Mouse (Mus musculus): ENCODE results near the gene Smo. TPM values are rescaled to one million over a fixed set of nuclear protein-coding genes. Genes with fewer than 3 reads are reported as not detected.

The Smo gene
- polyA plus RNA-seq, 2 experiments: 2.2 to 5.0 TPM

DNA sequence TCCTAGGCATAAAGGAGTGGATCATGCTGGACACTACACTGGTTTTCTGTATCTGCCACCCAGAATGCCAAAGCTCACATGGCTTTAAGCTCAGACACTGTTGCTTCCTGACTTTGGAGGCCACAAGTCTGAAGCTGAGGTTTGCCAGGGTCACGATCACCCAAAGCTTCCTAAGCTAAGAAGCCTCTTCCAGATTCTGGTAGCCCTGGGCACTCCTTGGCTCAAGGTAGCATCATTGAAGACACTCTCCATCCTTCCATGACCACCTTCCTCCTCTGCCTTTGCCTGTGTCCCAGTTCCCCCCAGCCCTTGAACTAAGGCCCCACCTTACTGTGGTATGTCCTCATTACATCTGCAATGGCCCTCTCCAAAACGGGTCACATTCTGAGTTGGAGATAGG lies 13.4 kb upstream of the Smo start:
- H3K36me3 ChIP-seq (replicated peaks; ENCODE audit: control insufficient read depth, insufficient read depth, low read depth): peaks cover 35% of the 10 kb centered on the region
- H3K4me3 ChIP-seq (ENCODE audit: insufficient read depth in 1 of 2, low read depth in 2 of 2, low read length in 2 of 2): no peak overlapping the region
- H3K4me2 ChIP-seq (ENCODE audit: low read depth): no peak overlapping the region
- H3K27ac ChIP-seq: no peak overlapping the region
- H3K9me3 ChIP-seq (ENCODE audit: control insufficient read depth, low read length): no peaks in the 10 kb centered on the region
- TF ChIP-seq CTCF (IDR thresholded peaks at IDR 0.05; ENCODE audit: low read depth): no peak
- no peak for TF ChIP-seq EP300 (IDR thresholded peaks at IDR 0.05; ENCODE audit: low read depth)
- DNase-seq (ENCODE audit: low read depth in 3 of 3, low spot score in 3 of 3): no peak
- H3K4me1 ChIP-seq (replicated peaks; ENCODE audit: control insufficient read depth in 2 of 2, insufficient read depth in 2 of 2, low read length in 1 of 2): no peaks in the 10 kb centered on the region; a peak in 1 of 4 replicates
- no peak overlapping the region for H3K9ac ChIP-seq (replicated peaks)
- no peak for ATAC-seq (ENCODE audit: insufficient read depth)
- 54% methylated on average over 2 of the region's 2 CpGs for WGBS (ENCODE audit: insufficient replicate concordance)
- no peaks in the 10 kb centered on the region for H3K27me3 ChIP-seq (ENCODE audit: control insufficient read depth, insufficient read depth, low read length)

DNA sequence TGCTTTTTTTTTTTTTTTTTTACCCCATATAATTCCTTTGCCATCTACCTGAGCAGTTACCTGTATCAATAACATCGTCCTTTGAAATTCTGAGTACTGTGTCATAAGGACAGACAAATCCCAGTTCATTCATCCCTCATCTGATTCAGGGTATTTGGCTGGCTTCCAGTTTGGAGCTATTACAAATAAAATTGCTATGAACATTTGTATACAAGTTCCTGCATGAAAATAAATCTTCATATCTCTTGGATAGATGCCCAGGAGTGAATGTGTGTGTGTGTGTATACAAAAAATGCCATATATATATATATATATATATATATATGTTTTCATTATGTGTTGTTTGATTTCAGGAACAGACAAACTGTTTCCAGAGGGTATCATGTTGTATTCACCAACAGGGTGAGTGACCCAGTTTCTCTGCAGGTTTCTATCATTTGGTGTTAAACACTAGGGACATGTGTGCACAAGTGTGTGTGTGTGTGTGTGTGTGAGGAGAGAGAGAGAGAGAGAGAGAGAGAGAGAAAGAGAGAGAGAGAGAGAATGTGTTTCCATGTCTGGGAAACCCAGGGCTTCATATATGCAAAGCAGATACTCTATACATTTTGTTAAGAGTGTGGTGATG lies 8.6 kb upstream of the Smo start:
- H3K9me3 ChIP-seq (ENCODE audit: control insufficient read depth, low read length): no peaks in the 10 kb centered on the region
- H3K4me1 ChIP-seq (replicated peaks; ENCODE audit: control insufficient read depth in 2 of 2, insufficient read depth in 2 of 2, low read length in 1 of 2): no peaks in the 10 kb centered on the region
- TF ChIP-seq EP300 (IDR thresholded peaks at IDR 0.05; ENCODE audit: low read depth) (no peak), CTCF (IDR thresholded peaks at IDR 0.05; ENCODE audit: low read depth) (no peak)
- ATAC-seq (ENCODE audit: insufficient read depth) (no peak), DNase-seq (ENCODE audit: low read depth in 3 of 3, low spot score in 3 of 3) (no peak)
- no peaks in the 10 kb centered on the region for H3K36me3 ChIP-seq (replicated peaks; ENCODE audit: control insufficient read depth, insufficient read depth, low read depth)
- no peak overlapping the region for H3K27ac ChIP-seq
- 58% methylated on average over 1 of the region's 1 CpGs for WGBS (ENCODE audit: insufficient replicate concordance)
- H3K27me3 ChIP-seq (ENCODE audit: control insufficient read depth, insufficient read depth, low read length): no peaks in the 10 kb centered on the region
- H3K9ac ChIP-seq (replicated peaks): no peak overlapping the region
- no peak overlapping the region for H3K4me2 ChIP-seq (ENCODE audit: low read depth)
- H3K4me3 ChIP-seq (ENCODE audit: insufficient read depth in 1 of 2, low read depth in 2 of 2, low read length in 2 of 2): no peak overlapping the region

DNA sequence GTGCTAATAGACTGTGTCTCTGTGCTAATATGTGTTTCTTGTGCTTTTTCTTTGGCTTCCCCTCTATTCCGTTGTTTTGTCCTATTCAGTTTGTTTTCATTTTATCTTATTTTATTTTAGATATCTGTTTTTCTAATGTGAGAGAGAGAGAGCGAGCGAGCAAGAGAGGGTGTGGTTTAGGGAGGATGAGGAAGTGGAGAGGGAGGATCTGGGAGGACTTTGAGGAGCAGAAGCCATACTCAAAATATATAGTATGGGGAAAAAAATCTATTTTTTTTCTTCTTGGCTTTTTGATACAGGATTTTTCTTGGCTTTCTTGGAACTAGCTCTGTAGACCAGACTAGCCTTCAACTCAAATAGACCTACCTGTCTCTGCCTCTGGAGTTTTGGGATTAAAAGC lies 7.3 kb upstream of the Smo start:
- H3K27me3 ChIP-seq (ENCODE audit: control insufficient read depth, insufficient read depth, low read length): no peaks in the 10 kb centered on the region
- H3K9me3 ChIP-seq (ENCODE audit: control insufficient read depth, low read length): no peaks in the 10 kb centered on the region
- no peak for ATAC-seq (ENCODE audit: insufficient read depth)
- DNase-seq (ENCODE audit: low read depth in 3 of 3, low spot score in 3 of 3): no peak
- H3K4me3 ChIP-seq (ENCODE audit: insufficient read depth in 1 of 2, low read depth in 2 of 2, low read length in 2 of 2): no peak overlapping the region
- TF ChIP-seq CTCF (IDR thresholded peaks at IDR 0.05; ENCODE audit: low read depth) (no peak), EP300 (IDR thresholded peaks at IDR 0.05; ENCODE audit: low read depth) (no peak)
- no peaks in the 10 kb centered on the region for H3K36me3 ChIP-seq (replicated peaks; ENCODE audit: control insufficient read depth, insufficient read depth, low read depth)
- WGBS (ENCODE audit: insufficient replicate concordance): 48% methylated on average over 3 of the region's 3 CpGs
- H3K27ac ChIP-seq: no peak overlapping the region
- H3K4me1 ChIP-seq (replicated peaks; ENCODE audit: control insufficient read depth in 2 of 2, insufficient read depth in 2 of 2, low read length in 1 of 2): no peaks in the 10 kb centered on the region
- no peak overlapping the region for H3K9ac ChIP-seq (replicated peaks)
- H3K4me2 ChIP-seq (ENCODE audit: low read depth): no peak overlapping the region

DNA sequence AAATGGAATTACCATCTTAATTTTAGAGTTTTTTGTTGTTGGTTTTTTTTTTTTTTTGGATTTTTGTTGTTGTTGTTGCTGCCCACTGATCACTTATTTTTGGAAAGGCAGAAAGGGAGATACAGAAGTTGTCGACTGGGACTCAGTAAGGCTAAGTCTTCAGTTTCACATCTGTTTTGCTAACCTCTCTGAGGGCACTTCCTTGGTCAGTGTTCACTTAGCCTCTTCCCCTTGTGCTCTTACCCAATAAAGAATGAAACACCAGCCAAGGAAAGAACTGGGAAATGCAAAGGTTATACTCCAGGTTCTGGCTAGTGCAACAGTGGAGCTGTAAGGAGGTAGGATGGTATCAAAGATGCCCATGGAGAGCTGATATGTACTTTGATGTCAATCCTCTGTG lies 5.8 kb upstream of the Smo start:
- Histone ChIP-seq H3K4me3 (ENCODE audit: insufficient read depth in 1 of 2, low read depth in 2 of 2, low read length in 2 of 2) (no peak overlapping the region), H3K4me2 (ENCODE audit: low read depth) (no peak overlapping the region), H3K9ac (replicated peaks) (no peak overlapping the region), H3K4me1 (replicated peaks; ENCODE audit: control insufficient read depth in 2 of 2, insufficient read depth in 2 of 2, low read length in 1 of 2) (no peaks in the 10 kb centered on the region), H3K27me3 (ENCODE audit: control insufficient read depth, insufficient read depth, low read length) (peaks cover 7% of the 10 kb centered on the region), H3K36me3 (replicated peaks; ENCODE audit: control insufficient read depth, insufficient read depth, low read depth) (no peaks in the 10 kb centered on the region), H3K27ac (no peak overlapping the region), H3K9me3 (ENCODE audit: control insufficient read depth, low read length) (no peaks in the 10 kb centered on the region)
- 62% methylated on average over 1 of the region's 1 CpGs for WGBS (ENCODE audit: insufficient replicate concordance)
- ATAC-seq (ENCODE audit: insufficient read depth) (no peak), DNase-seq (ENCODE audit: low read depth in 3 of 3, low spot score in 3 of 3) (no peak)
- TF ChIP-seq CTCF (IDR thresholded peaks at IDR 0.05; ENCODE audit: low read depth): no peak
- no peak for TF ChIP-seq EP300 (IDR thresholded peaks at IDR 0.05; ENCODE audit: low read depth)

DNA sequence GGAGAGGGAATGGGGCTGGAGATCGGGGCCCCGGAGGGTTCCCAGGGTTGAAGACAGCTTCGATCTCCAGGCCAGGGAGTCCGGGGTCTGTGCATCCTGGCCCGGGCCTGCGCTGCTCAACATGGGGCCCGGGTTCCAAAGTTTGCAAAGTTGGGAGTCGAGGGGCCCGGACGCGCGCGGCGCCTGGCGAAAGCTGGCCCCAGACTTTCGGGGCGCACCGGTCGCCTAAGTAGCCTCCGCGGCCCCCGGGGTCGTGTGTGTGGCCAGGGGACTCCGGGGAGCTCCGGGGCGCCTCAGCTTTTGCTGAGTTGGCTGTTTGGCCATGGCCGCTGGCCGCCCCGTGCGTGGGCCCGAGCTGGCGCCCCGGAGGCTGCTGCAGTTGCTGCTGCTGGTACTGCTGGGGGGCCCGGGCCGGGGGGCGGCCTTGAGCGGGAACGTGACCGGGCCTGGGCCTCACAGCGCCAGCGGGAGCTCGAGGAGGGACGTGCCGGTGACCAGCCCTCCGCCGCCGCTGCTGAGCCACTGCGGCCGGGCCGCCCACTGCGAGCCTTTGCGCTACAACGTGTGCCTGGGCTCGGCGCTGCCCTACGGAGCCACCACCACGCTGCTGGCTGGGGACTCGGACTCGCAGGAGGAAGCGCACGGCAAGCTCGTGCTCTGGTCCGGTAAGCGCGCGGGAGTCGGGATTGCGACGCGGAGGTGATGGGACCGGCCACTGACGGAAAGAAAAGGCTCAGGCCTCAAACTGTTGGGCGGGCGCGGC lies 567 bp downstream of the Smo start:
- Histone ChIP-seq H3K9ac (replicated peaks) (peak overlapping the region; percentile 61), H3K4me3 (ENCODE audit: insufficient read depth in 1 of 2, low read depth in 2 of 2, low read length in 2 of 2) (peak overlapping the region; percentile 51 to 68), H3K36me3 (replicated peaks; ENCODE audit: control insufficient read depth, insufficient read depth, low read depth) (no peaks in the 10 kb centered on the region), H3K27me3 (ENCODE audit: control insufficient read depth, insufficient read depth, low read length) (peaks cover 32% of the 10 kb centered on the region), H3K4me1 (replicated peaks; ENCODE audit: control insufficient read depth in 2 of 2, insufficient read depth in 2 of 2, low read length in 1 of 2) (peaks cover 5% of the 10 kb centered on the region in 2 experiments), H3K27ac (no peak overlapping the region), H3K4me2 (ENCODE audit: low read depth) (peak overlapping the region; percentile 80), H3K9me3 (ENCODE audit: control insufficient read depth, low read length) (no peaks in the 10 kb centered on the region)
- TF ChIP-seq EP300 (IDR thresholded peaks at IDR 0.05; ENCODE audit: low read depth): no peak
- TF ChIP-seq CTCF (IDR thresholded peaks at IDR 0.05; ENCODE audit: low read depth): no peak
- DNase-seq (ENCODE audit: low read depth in 3 of 3, low spot score in 3 of 3) (no peak), ATAC-seq (ENCODE audit: insufficient read depth) (peak; percentile 60)
- WGBS (ENCODE audit: insufficient replicate concordance): under 1% methylated on average over 75 of the region's 75 CpGs
